Mouse (Mus musculus) ES-Bruce4 (cell line): ENCODE measurements around the gene Ssxb3. TPM values are rescaled to one million over a fixed set of nuclear protein-coding genes. Genes with fewer than 3 reads are reported as not detected.
"Not testable (repeated sequence)": the region's sequence is repeated elsewhere in the genome, so short reads cannot be mapped to it uniquely, and the experiment has no call there.

ENCODE experiments used
- H3K27ac ChIP-seq: 2 replicates; pipeline ENCODE4 v1.5.1; 2012; ENCODE audit warnings: low read length, inconsistent platforms; ENCODE audit not compliant: insufficient read depth
- H3K27me3 ChIP-seq: 2 replicates; pipeline ENCODE4 v1.6.1; 2012; ENCODE audit warnings: mild to moderate bottlenecking, low read length, inconsistent platforms; ENCODE audit not compliant: control insufficient read depth, poor library complexity, insufficient read depth, severe bottlenecking
- H3K36me3 ChIP-seq: 2 replicates; pipeline ENCODE4 v1.6.1; 2012; ENCODE audit warnings: inconsistent platforms, mild to moderate bottlenecking, low read length, moderate library complexity; ENCODE audit not compliant: control insufficient read depth, poor library complexity, insufficient read depth, severe bottlenecking
- H3K4me1 ChIP-seq: one replicate; pipeline ENCODE4 v1.8.1; 2011; ENCODE audit warnings: low read length; ENCODE audit not compliant: control insufficient read depth, insufficient read depth
- H3K4me3 ChIP-seq: 2 replicates; pipeline ENCODE4 v1.5.1; 2011; ENCODE audit warnings: low read depth, mild to moderate bottlenecking, low read length
- H3K9ac ChIP-seq: 2 replicates; pipeline ENCODE4 v1.6.1; 2012; ENCODE audit warnings: low read depth, mild to moderate bottlenecking, inconsistent platforms; ENCODE audit not compliant: poor library complexity, severe bottlenecking
- H3K9me3 ChIP-seq: replicated peaks from 2 replicates; pipeline ENCODE4 v1.6.1; 2012; ENCODE audit warnings: mild to moderate bottlenecking, low read length, inconsistent platforms; ENCODE audit not compliant: control insufficient read depth, poor library complexity, insufficient read depth, severe bottlenecking
- polyA plus RNA-seq: library from polyadenylated mRNA; stranded (reverse); fragments of >200 nt; gene quantifications from 2 replicates; pipeline ENCODE4 v1.2.4, GENCODE M21; 2011; ENCODE audit warnings: low read depth; ENCODE audit not compliant: missing spikeins, insufficient read depth, insufficient read length

Ssxb3 gene
- polyA plus RNA-seq = not detected in 2 replicates

- not testable (repeated sequence) for H3K9me3 ChIP-seq, H3K9ac ChIP-seq, H3K4me1 ChIP-seq, H3K36me3 ChIP-seq, H3K4me3 ChIP-seq, H3K27ac ChIP-seq, H3K27me3 ChIP-seq
These were observed at the start of gene Ssxb3 for GRCm38 (mm10) chrX:8591716-8592115. Gene Ssxb3, minus strand, starts transcription at chrX:8591816.

- H3K9ac ChIP-seq, H3K4me3 ChIP-seq, H3K4me1 ChIP-seq, H3K9me3 ChIP-seq, H3K36me3 ChIP-seq, H3K27ac ChIP-seq, H3K27me3 ChIP-seq: not testable (repeated sequence)
These were observed 43.5 kb downstream of the Ssxb3 start, which contains the start of gene Ssxb6 for GRCm38 (mm10) chrX:8548155-8548554. Gene Ssxb6, minus strand, starts transcription at chrX:8548255.

Other genes starting within 250 kb of the Ssxb3 start
- gene Ssxb9, start 224.8 kb downstream of the Ssxb3 start, polyA plus RNA-seq = not detected in 2 replicates
- gene Ssxb1, start 178.5 kb downstream of the Ssxb3 start, polyA plus RNA-seq = not detected in 2 replicates
- gene Ssxb2, start 130.1 kb downstream of the Ssxb3 start, polyA plus RNA-seq = not detected in 2 replicates
- gene Gm14459, start 66.9 kb downstream of the Ssxb3 start, polyA plus RNA-seq = not detected in 2 replicates
- not detected in 2 replicates for gene Ssxb6, start 43.6 kb downstream of the Ssxb3 start, polyA plus RNA-seq
- gene Ssxb8, start 99.0 kb upstream of the Ssxb3 start, polyA plus RNA-seq = not detected in 2 replicates
- not detected in 2 replicates for gene Ssx9, start 156.6 kb upstream of the Ssxb3 start, polyA plus RNA-seq
- gene Ssxb5, start 211.9 kb upstream of the Ssxb3 start, polyA plus RNA-seq = not detected in 2 replicates